Mouse (Mus musculus) ES-Bruce4 (cell line): ENCODE results near the gene Tmub1. TPM values are rescaled to one million over a fixed set of nuclear protein-coding genes. Genes with fewer than 3 reads are reported as not detected.

Source experiments
- H3K27ac ChIP-seq: 2 replicates; pipeline ENCODE4 v1.5.1; 2012; ENCODE audit warnings: low read length, inconsistent platforms; ENCODE audit not compliant: insufficient read depth
- H3K27me3 ChIP-seq: 2 replicates; pipeline ENCODE4 v1.6.1; 2012; ENCODE audit warnings: mild to moderate bottlenecking, low read length, inconsistent platforms; ENCODE audit not compliant: control insufficient read depth, poor library complexity, insufficient read depth, severe bottlenecking
- H3K36me3 ChIP-seq: 2 replicates; pipeline ENCODE4 v1.6.1; 2012; ENCODE audit warnings: inconsistent platforms, mild to moderate bottlenecking, low read length, moderate library complexity; ENCODE audit not compliant: control insufficient read depth, poor library complexity, insufficient read depth, severe bottlenecking
- H3K4me1 ChIP-seq: one replicate; pipeline ENCODE4 v1.8.1; 2011; ENCODE audit warnings: low read length; ENCODE audit not compliant: control insufficient read depth, insufficient read depth
- H3K4me3 ChIP-seq: 2 replicates; pipeline ENCODE4 v1.5.1; 2011; ENCODE audit warnings: low read depth, mild to moderate bottlenecking, low read length
- H3K9ac ChIP-seq: 2 replicates; pipeline ENCODE4 v1.6.1; 2012; ENCODE audit warnings: low read depth, mild to moderate bottlenecking, inconsistent platforms; ENCODE audit not compliant: poor library complexity, severe bottlenecking
- H3K9me3 ChIP-seq: replicated peaks from 2 replicates; pipeline ENCODE4 v1.6.1; 2012; ENCODE audit warnings: mild to moderate bottlenecking, low read length, inconsistent platforms; ENCODE audit not compliant: control insufficient read depth, poor library complexity, insufficient read depth, severe bottlenecking
- CTCF ChIP-seq: IDR thresholded peaks from one replicate; pipeline ENCODE4 v1.8.1; 2011; ENCODE audit warnings: low read depth, low read length
- EP300 ChIP-seq: IDR thresholded peaks from 2 replicates; pipeline ENCODE4 v1.6.1; 2011; ENCODE audit warnings: low read depth, low read length; ENCODE audit not compliant: insufficient read depth
- POLR2A ChIP-seq: IDR thresholded peaks from one replicate; pipeline ENCODE4 v1.8.1; 2011; ENCODE audit warnings: low read length; ENCODE audit not compliant: insufficient read depth
- polyA plus RNA-seq: library from polyadenylated mRNA; stranded (reverse); fragments of >200 nt; gene quantifications from 2 replicates; pipeline ENCODE4 v1.2.4, GENCODE M21; 2011; ENCODE audit warnings: low read depth; ENCODE audit not compliant: missing spikeins, insufficient read depth, insufficient read length

Tmub1 gene
- 4.8 and 7.7 TPM in 2 replicates for polyA plus RNA-seq

DNA sequence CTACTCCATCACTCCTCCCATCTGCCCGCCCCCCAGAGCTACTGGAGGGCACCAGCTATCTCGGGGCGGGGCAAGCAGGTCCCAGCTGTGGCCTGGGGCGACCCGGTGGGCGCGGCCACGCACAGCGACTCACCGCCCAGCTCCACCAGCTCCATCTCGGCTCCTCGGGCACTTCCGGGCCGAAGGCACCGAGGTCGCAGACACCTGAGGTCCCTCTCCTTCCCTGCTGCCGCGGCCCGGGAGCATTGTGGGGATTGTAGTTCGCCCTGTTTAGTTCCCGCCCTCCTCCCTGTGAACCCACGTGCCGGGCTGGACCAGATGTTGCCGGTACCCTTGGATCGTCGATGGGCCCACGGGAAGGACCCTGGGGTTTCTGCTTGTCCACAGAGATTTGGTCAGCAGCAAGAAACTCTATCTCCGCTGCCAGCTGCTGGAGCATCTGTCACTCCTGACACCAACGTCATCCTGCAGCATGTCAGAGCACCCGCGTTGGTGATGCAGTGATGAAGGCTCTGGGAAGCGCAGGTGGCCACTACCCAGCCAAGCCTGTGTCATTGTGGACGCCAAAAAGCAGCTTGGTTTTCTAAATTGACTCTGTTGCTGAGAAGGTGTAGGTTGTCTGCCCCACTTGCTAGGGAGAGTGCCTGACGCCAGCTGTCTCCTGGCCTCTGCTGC lies at the start of gene Tmub1:
Tmub1 (minus strand) TSS at position 231 of the 675 bp plus-strand sequence.
- H3K9ac ChIP-seq = peak within 1 kb of the TSS; percentile 60
- H3K36me3 ChIP-seq = no peaks in the 10 kb centered on the region
- peaks cover 2% of the 10 kb centered on the region for H3K4me1 ChIP-seq
- no peak within 1 kb of the TSS for H3K27ac ChIP-seq
- TF ChIP-seq CTCF (no peak), EP300 (0 out of 2 replicates have a peak, but pooled peaks have one; percentile 50)
- H3K9me3 ChIP-seq = no peaks in the 10 kb centered on the region
- H3K27me3 ChIP-seq = no peaks in the 10 kb centered on the region
- H3K4me3 ChIP-seq = peak within 1 kb of the TSS; percentile 63

DNA sequence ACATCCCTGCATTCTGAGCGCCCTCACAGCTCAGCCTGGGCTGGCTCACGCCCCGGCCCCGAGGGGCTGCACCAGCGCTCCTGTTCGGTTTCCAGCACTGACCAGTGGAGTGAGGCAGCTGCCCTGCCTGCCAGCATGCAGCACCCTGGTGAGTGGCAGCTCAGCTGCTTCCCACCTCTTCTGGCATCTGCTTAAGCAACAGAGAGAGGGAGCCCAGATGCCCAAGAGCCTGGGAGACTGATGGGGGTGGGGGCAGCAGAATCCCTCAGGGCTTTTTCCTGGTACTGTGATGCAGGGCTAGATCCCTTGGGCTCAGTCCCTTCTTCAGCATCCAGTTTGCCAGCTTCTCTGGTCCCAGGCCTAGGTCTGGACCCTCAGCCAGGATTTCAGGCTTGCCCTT lies 49.1 kb upstream of the Tmub1 start:
- Histone ChIP-seq H3K27ac (no peak overlapping the region), H3K9ac (no peak overlapping the region), H3K4me3 (no peak overlapping the region), H3K4me1 (no peaks in the 10 kb centered on the region), H3K27me3 (no peaks in the 10 kb centered on the region), H3K36me3 (peaks cover 3% of the 10 kb centered on the region), H3K9me3 (no peaks in the 10 kb centered on the region)
- TF ChIP-seq EP300 (no peak), CTCF (no peak), POLR2A (no peak)

DNA sequence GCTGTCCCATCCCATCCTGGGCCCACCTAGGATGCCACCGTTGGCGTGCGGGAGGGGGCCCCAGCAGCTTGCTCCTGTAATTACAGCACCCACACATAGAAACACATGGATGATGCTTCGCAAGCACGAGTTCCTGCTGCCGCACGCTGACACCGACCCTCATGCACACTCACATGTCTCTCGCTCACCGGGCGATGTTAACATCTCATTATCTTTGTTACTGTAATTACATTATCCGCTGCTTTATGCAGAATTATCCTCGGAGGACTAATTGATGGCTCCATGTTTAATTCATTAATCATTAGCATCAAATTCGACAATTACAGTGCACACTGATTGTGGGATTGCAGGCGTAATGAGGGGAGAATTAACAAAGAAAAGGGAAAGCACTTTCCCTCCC lies 47.4 kb upstream of the Tmub1 start:
- no peaks in the 10 kb centered on the region for H3K36me3 ChIP-seq
- no peaks in the 10 kb centered on the region for H3K27me3 ChIP-seq
- no peaks in the 10 kb centered on the region for H3K4me1 ChIP-seq
- H3K27ac ChIP-seq = no peak overlapping the region
- TF ChIP-seq POLR2A = no peak
- TF ChIP-seq CTCF = no peak
- TF ChIP-seq EP300 = no peak
- H3K9me3 ChIP-seq = no peaks in the 10 kb centered on the region
- no peak overlapping the region for H3K9ac ChIP-seq
- H3K4me3 ChIP-seq = no peak overlapping the region

DNA sequence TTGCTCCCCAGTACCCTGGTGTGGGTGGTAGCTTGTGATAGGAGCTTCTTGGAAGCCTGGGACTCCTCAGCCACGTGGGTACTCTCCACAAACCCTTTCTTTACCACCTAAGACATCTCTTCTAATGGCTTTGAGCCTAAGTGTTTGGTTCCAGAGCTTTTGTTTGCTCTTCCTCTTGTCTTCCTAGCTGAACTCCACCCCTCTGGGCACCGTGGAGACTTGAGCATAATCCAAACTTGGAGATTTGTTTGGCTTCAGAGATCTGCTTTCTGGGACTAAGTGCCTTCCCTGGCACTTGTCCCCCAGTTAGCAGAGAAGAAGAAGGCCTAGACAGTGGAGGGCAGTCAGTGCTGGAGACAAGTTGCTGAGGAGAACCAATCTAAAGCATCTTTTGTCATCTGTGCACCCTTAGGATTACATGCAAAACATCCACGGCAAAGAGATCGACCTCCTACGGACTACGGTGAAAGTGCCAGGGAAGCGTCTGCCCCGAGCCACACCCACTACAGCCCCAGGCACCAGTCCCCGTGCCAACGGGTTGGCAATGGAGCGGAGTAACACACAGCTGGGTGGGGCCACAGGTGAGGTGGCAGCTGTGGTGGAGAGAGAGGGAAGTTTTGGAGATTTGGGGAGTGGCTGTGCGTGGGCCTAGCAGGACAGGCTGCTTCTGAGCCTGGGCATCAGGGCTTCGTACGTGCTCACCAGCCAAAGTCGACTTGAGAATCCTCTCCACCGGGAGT lies 45.1 kb upstream of the Tmub1 start:
- H3K27me3 ChIP-seq = no peaks in the 10 kb centered on the region
- no peak overlapping the region for H3K9ac ChIP-seq
- H3K36me3 ChIP-seq = no peaks in the 10 kb centered on the region
- no peaks in the 10 kb centered on the region for H3K4me1 ChIP-seq
- no peak overlapping the region for H3K4me3 ChIP-seq
- H3K27ac ChIP-seq = no peak overlapping the region
- no peak for TF ChIP-seq EP300
- TF ChIP-seq CTCF = no peak
- TF ChIP-seq POLR2A = no peak
- H3K9me3 ChIP-seq = no peaks in the 10 kb centered on the region

DNA sequence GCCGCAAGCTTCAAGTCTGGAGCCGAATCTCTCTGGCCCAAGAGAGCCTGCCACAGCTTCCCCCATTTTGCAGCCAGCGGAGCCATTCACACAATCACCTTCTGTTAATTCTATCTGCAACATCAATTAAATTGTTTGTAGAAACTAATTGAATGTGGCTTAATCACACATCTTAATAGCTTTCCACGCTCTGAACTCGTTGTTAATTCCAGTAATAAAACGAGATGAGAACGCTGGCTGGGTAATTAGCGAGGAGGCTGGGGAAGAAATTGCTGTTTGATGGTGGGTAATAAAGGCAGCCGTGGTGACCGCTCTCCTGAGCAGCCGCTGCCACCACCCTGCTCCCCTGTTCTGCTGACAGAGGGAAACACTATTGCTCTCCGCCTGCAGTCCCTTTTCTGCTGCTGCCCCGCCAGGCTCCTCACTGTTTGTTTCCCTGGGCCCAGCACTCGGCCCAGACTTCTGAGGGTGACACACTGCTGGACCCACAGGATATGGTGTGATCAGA lies 42.8 kb upstream of the Tmub1 start:
- H3K4me3 ChIP-seq = no peak overlapping the region
- no peaks in the 10 kb centered on the region for H3K36me3 ChIP-seq
- no peak for TF ChIP-seq EP300
- TF ChIP-seq POLR2A = no peak
- TF ChIP-seq CTCF = no peak
- no peak overlapping the region for H3K9ac ChIP-seq
- no peak overlapping the region for H3K27ac ChIP-seq
- H3K27me3 ChIP-seq = no peaks in the 10 kb centered on the region
- no peaks in the 10 kb centered on the region for H3K9me3 ChIP-seq
- H3K4me1 ChIP-seq = peaks cover 3% of the 10 kb centered on the region

DNA sequence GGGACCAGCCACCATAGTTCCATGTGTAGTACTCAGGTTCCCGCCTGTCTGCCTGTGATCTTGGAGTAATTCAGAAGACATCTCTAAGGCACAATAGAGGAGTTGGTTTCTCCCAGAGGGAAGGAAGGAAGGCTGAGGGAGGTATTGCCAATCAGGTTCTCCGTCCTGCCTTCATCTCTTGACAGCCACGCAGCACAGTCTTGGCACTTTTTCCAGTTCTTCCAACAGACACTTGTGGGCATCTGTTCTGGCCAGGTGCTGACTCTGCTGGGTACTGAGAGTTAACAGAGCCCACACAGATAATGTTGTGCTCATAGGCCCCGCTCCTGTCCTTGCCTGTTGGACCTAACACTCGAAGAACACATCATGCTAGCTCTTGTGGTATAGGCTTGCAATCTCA lies 39.1 kb upstream of the Tmub1 start:
- TF ChIP-seq EP300 (no peak), POLR2A (no peak), CTCF (no peak)
- Histone ChIP-seq H3K4me3 (no peak overlapping the region), H3K4me1 (peaks cover 11% of the 10 kb centered on the region), H3K9me3 (no peaks in the 10 kb centered on the region), H3K9ac (no peak overlapping the region), H3K27ac (no peak overlapping the region), H3K36me3 (no peaks in the 10 kb centered on the region), H3K27me3 (no peaks in the 10 kb centered on the region)
